Mouse (Mus musculus) heart, postnatal 25 days (tissue): ENCODE data around the gene Gphb5. TPM values are rescaled to one million over a fixed set of nuclear protein-coding genes. Genes with fewer than 3 reads are reported as not detected.

Experiments used
- total RNA-seq, 2 experiments: library from RNA; stranded (reverse); gene quantifications; 2 replicates each; pipeline ENCODE4 v1.2.3; 2021

Gphb5 gene
- total RNA-seq, 2 experiments from 2014 or later: not detected

Other genes starting within 250 kb of the Gphb5 start
- not detected for gene Kcnh5, start 239.4 kb downstream of the Gphb5 start, total RNA-seq
- 10 to 100 TPM; 32.2 to 41.4 TPM for gene Rhoj, start 108.5 kb downstream of the Gphb5 start, total RNA-seq
- 10 to 100 TPM; 32.0 to 33.8 TPM for gene Ppp2r5e, start 179.5 kb upstream of the Gphb5 start, total RNA-seq